ENCODE assay signal across 8 mouse cellular contexts in genomic region chr6:127150663-127151564, GRCm38 (mm10). TPM values are rescaled to one million over a fixed set of nuclear protein-coding genes. Genes with fewer than 3 reads are reported as not detected.
DNase-seq lines count a peak whose midpoint lies in the region; ATAC-seq lines count a peak whose summit lies in the region.

No protein-coding gene starts in this region.

- DNase-seq in B cell, adult 2 months, result peak; percentile 60 to 69
- DNase-seq in R1 (ENCODE audit: low read depth, low spot score), result peak; percentile 76
- peak; percentile 57 for DNase-seq in thymus, postnatal 14 days

- no peaks in the 10 kb centered on the region for H3K9me3 ChIP-seq in embryonic facial prominence, embryonic 13.5 days
- H3K9me3 ChIP-seq in heart, embryonic 14.5 days (ENCODE audit: control insufficient read depth, low read length), result no peaks in the 10 kb centered on the region
- no peaks in the 10 kb centered on the region for H3K9me3 ChIP-seq in kidney, embryonic 16.5 days (ENCODE audit: low read length)
- no peaks in the 10 kb centered on the region for H3K9me3 ChIP-seq in lung, embryonic 15.5 days
- no peaks in the 10 kb centered on the region for H3K9me3 ChIP-seq in neural tube, embryonic 15.5 days (replicated peaks)

- H3K4me2 ChIP-seq in embryonic facial prominence, embryonic 13.5 days, result peak overlapping the region; percentile 90
- peak overlapping the region; percentile 87 for H3K4me2 ChIP-seq in heart, embryonic 14.5 days (ENCODE audit: low read length)
- peak overlapping the region; percentile 79 for H3K4me2 ChIP-seq in kidney, embryonic 16.5 days (replicated peaks; ENCODE audit: low read depth, low read length)
- peak overlapping the region; percentile 93 for H3K4me2 ChIP-seq in lung, embryonic 15.5 days
- peak overlapping the region; percentile 89 for H3K4me2 ChIP-seq in neural tube, embryonic 15.5 days

- peaks cover 65% of the 10 kb centered on the region for H3K4me1 ChIP-seq in embryonic facial prominence, embryonic 13.5 days
- peaks cover 22 to 58% of the 10 kb centered on the region in 2 experiments for H3K4me1 ChIP-seq in heart, embryonic 14.5 days (ENCODE audit: control insufficient read depth in 2 of 2, insufficient read depth in 2 of 2, low read length in 2 of 2)
- peaks cover 35% of the 10 kb centered on the region for H3K4me1 ChIP-seq in kidney, embryonic 16.5 days (ENCODE audit: insufficient read depth, low read length)
- peaks cover 72% of the 10 kb centered on the region for H3K4me1 ChIP-seq in lung, embryonic 15.5 days
- peaks cover 78% of the 10 kb centered on the region for H3K4me1 ChIP-seq in neural tube, embryonic 15.5 days

- 0% methylated on average over 32 of the region's 34 CpGs for WGBS in embryonic facial prominence, embryonic 13.5 days
- WGBS in heart, embryonic 14.5 days, result under 1% methylated on average over 30 of the region's 34 CpGs
- 0% methylated on average over 34 of the region's 34 CpGs for WGBS in kidney, embryonic 16.5 days
- 1% methylated on average over 33 of the region's 34 CpGs for WGBS in lung, embryonic 15.5 days
- under 1% methylated on average over 32 of the region's 34 CpGs for WGBS in neural tube, embryonic 15.5 days

- H3K9ac ChIP-seq in embryonic facial prominence, embryonic 13.5 days, result peak overlapping the region; percentile 96
- H3K9ac ChIP-seq in heart, embryonic 14.5 days (ENCODE audit: low read length), result peak overlapping the region; percentile 96
- peak overlapping the region; percentile 89 for H3K9ac ChIP-seq in kidney, embryonic 16.5 days (replicated peaks; ENCODE audit: low read length)
- peak overlapping the region; percentile 75 for H3K9ac ChIP-seq in lung, embryonic 15.5 days
- peak overlapping the region; percentile 52 for H3K9ac ChIP-seq in neural tube, embryonic 15.5 days (replicated peaks)

- H3K4me3 ChIP-seq in embryonic facial prominence, embryonic 13.5 days, result peak overlapping the region; percentile 78
- peak overlapping the region; percentile 68 to 69 for H3K4me3 ChIP-seq in heart, embryonic 14.5 days (ENCODE audit: control insufficient read depth in 1 of 2, insufficient read depth in 1 of 2, low read depth in 1 of 2, low read length in 2 of 2)
- peak overlapping the region; percentile 78 for H3K4me3 ChIP-seq in kidney, embryonic 16.5 days (ENCODE audit: low read length)
- H3K4me3 ChIP-seq in lung, embryonic 15.5 days, result peak overlapping the region; percentile 72
- peak overlapping the region; percentile 48 for H3K4me3 ChIP-seq in neural tube, embryonic 15.5 days (replicated peaks)

- ATAC-seq in embryonic facial prominence, embryonic 13.5 days (ENCODE audit: insufficient number of reproducible peaks, insufficient read depth, low FRiP score, low TSS enrichment, low read depth), result peak; percentile 57; the same call in 1 of the 2 replicates
- peak; percentile 64 for ATAC-seq in heart, embryonic 14.5 days (ENCODE audit: insufficient number of reproducible peaks, insufficient read depth, low FRiP score, low read depth)
- peak; percentile 50; the same call in 1 of the 2 replicates for ATAC-seq in kidney, embryonic 16.5 days (ENCODE audit: low FRiP score, low TSS enrichment)
- peak; percentile 53 for ATAC-seq in lung, embryonic 15.5 days (ENCODE audit: borderline replicate concordance, extremely low read depth, low FRiP score, low TSS enrichment)
- ATAC-seq in neural tube, embryonic 15.5 days (ENCODE audit: low FRiP score), result no peak

- peak overlapping the region; percentile 95 for H3K27ac ChIP-seq in embryonic facial prominence, embryonic 13.5 days
- peak overlapping the region; percentile 80 to 85 for H3K27ac ChIP-seq in heart, embryonic 14.5 days (replicated peaks in 1 of 2; ENCODE audit: control insufficient read depth in 1 of 2, insufficient read depth in 1 of 2, low read depth in 2 of 2, low read length in 2 of 2)
- H3K27ac ChIP-seq in kidney, embryonic 16.5 days (ENCODE audit: low read length), result peak overlapping the region; percentile 89
- H3K27ac ChIP-seq in lung, embryonic 15.5 days, result peak overlapping the region; percentile 94
- peak overlapping the region; percentile 66 for H3K27ac ChIP-seq in neural tube, embryonic 15.5 days (replicated peaks)

- H3K27me3 ChIP-seq in embryonic facial prominence, embryonic 13.5 days, result no peaks in the 10 kb centered on the region
- H3K27me3 ChIP-seq in heart, embryonic 14.5 days (ENCODE audit: control insufficient read depth, insufficient read depth, low read length), result no peaks in the 10 kb centered on the region
- no peaks in the 10 kb centered on the region for H3K27me3 ChIP-seq in kidney, embryonic 16.5 days (ENCODE audit: insufficient read depth, low read length)
- H3K27me3 ChIP-seq in lung, embryonic 15.5 days, result no peaks in the 10 kb centered on the region; the same call in 1 of the 2 replicates
- H3K27me3 ChIP-seq in neural tube, embryonic 15.5 days (replicated peaks), result peaks cover 58% of the 10 kb centered on the region

- peaks cover 13% of the 10 kb centered on the region for H3K36me3 ChIP-seq in embryonic facial prominence, embryonic 13.5 days
- peaks cover 20% of the 10 kb centered on the region for H3K36me3 ChIP-seq in heart, embryonic 14.5 days (ENCODE audit: control insufficient read depth, insufficient read depth, low read length)
- H3K36me3 ChIP-seq in kidney, embryonic 16.5 days (ENCODE audit: insufficient read depth, low read length), result peaks cover 6% of the 10 kb centered on the region; the same call in 1 of the 2 replicates
- H3K36me3 ChIP-seq in lung, embryonic 15.5 days, result no peaks in the 10 kb centered on the region
- no peaks in the 10 kb centered on the region for H3K36me3 ChIP-seq in neural tube, embryonic 15.5 days

RNA-seq across cellular contexts. Expression of gene Ccnd2, which starts 1.1 kb away (rescaled TPM):
- polyA plus RNA-seq in embryonic facial prominence, embryonic 13.5 days (2015; fragmentation: Nextera tagmentation; extraction: Ambion mirVana), result 1,075 and 1,213 TPM in 2 replicates
- polyA plus RNA-seq in heart, embryonic 14.5 days (2014; fragmentation: Nextera tagmentation; extraction: Ambion mirVana), result 532 and 571 TPM in 2 replicates
- polyA plus RNA-seq in kidney, embryonic 16.5 days (2015; fragmentation: Nextera tagmentation; extraction: Ambion mirVana), result 600 and 665 TPM in 2 replicates
- 599 and 663 TPM in 2 replicates for polyA plus RNA-seq in lung, embryonic 15.5 days (2015; fragmentation: Nextera tagmentation; extraction: Ambion mirVana)
- 155 and 302 TPM in 2 replicates for polyA plus RNA-seq in neural tube, embryonic 15.5 days (2015; fragmentation: Nextera tagmentation; extraction: Ambion mirVana)

RNA-seq across cellular contexts. Expression of gene Tigar, which starts 41.6 kb away (rescaled TPM):
- polyA plus RNA-seq in embryonic facial prominence, embryonic 13.5 days (2015; fragmentation: Nextera tagmentation; extraction: Ambion mirVana), result 2.1 and 4.3 TPM in 2 replicates
- polyA plus RNA-seq in heart, embryonic 14.5 days (2014; fragmentation: Nextera tagmentation; extraction: Ambion mirVana), result 6.8 and 7.4 TPM in 2 replicates
- 2.7 and 3.7 TPM in 2 replicates for polyA plus RNA-seq in kidney, embryonic 16.5 days (2015; fragmentation: Nextera tagmentation; extraction: Ambion mirVana)
- polyA plus RNA-seq in lung, embryonic 15.5 days (2015; fragmentation: Nextera tagmentation; extraction: Ambion mirVana), result 3.2 and 3.7 TPM in 2 replicates
- polyA plus RNA-seq in neural tube, embryonic 15.5 days (2015; fragmentation: Nextera tagmentation; extraction: Ambion mirVana), result 6.3 and 7.3 TPM in 2 replicates
